Mouse (Mus musculus): Measurements from ENCODE around the gene Gng12.

DNA sequence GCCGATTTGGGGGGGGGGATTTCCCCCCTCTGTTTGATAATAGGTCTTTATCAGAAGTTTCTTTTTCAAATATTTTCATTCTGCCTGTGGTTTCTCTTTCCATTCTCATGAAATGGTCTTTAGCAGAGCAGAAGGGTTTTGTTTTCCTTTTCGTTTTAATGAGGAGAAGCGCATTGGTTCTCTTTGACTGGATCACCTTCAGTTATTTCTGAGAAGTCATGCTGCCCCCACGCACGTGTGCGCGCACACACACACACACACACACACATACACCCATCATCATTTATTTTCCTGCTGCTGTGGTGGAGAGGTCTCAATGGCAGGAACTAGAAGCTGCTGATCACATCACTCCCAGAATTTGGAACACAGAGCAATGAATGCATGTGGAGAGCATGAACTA lies 20.8 kb downstream of the Gng12 start:
- no peak for TF ChIP-seq CTCF (IDR thresholded peaks at IDR 0.05; ENCODE audit: control insufficient read depth, insufficient read depth, low read length)
- no peak for TF ChIP-seq POLR2A (IDR thresholded peaks at IDR 0.05; ENCODE audit: borderline replicate concordance, control insufficient read depth, low read depth, low read length)

All from bone marrow, adult 2 months (tissue).